Comparison of ENCODE assay signal across 32 mouse cellular contexts in genomic region chr10:117234825-117235224, GRCm38 (mm10). TPM values are rescaled to one million over a fixed set of nuclear protein-coding genes. Genes with fewer than 3 reads are reported as not detected.
DNase-seq lines count a peak whose midpoint lies in the region; ATAC-seq lines count a peak whose summit lies in the region.
"Had no signal": no experiment of that assay in that cellular context is flagged by ENCODE, and none has a peak within 500 bp of the region (broad histone marks: within the 10 kb centered on the region; RNA-seq: fewer than 3 reads in every experiment).

No protein-coding gene starts in this region.

- H3K9ac ChIP-seq in lung, embryonic 15.5 days, result no peak overlapping the region
- no peak overlapping the region for H3K9ac ChIP-seq in forebrain, embryonic 12.5 days
- H3K9ac ChIP-seq: forebrain, postnatal 0 days; heart, embryonic 13.5 days; hindbrain, embryonic 12.5 days; hindbrain, embryonic 15.5 days had no signal

- no peaks in the 10 kb centered on the region for H3K36me3 ChIP-seq in lung, embryonic 15.5 days
- H3K36me3 ChIP-seq in forebrain, embryonic 12.5 days (replicated peaks), result no peaks in the 10 kb centered on the region
- H3K36me3 ChIP-seq: forebrain, embryonic 10.5 days; heart, embryonic 10.5 days; heart, embryonic 13.5 days; hindbrain, embryonic 12.5 days; hindbrain, embryonic 15.5 days had no signal

- DNase-seq in adrenal gland, postnatal 10 days, result peak; percentile 66
- DNase-seq in adrenal gland, adult (ENCODE audit: inconsistent age in 2 of 2, low spot score in 1 of 2), result no peak
- no peak for DNase-seq in lung, postnatal 10 days
- DNase-seq in lung, postnatal 36 days, result peak; percentile 44
- no peak for DNase-seq in lung, postnatal 14 days
- DNase-seq in urinary bladder, adult 2 months (ENCODE audit: low spot score), result no peak
- DNase-seq: cerebellum, adult 18-20 months; cerebellum, adult 9-10 months; cerebellum, postnatal 14 days; forebrain, postnatal 0 days; gastrocnemius, postnatal 25 days; heart, adult 2 months; heart, postnatal 14 days had no signal

- peak overlapping the region; percentile 56; the same call in 1 of the 2 replicates for H3K27ac ChIP-seq in lung, embryonic 15.5 days
- no peak overlapping the region for H3K27ac ChIP-seq in forebrain, embryonic 12.5 days
- H3K27ac ChIP-seq: forebrain, embryonic 10.5 days; heart, adult 2 months; heart, embryonic 10.5 days; heart, embryonic 13.5 days; hindbrain, embryonic 12.5 days; hindbrain, embryonic 15.5 days had no signal

- ATAC-seq in lung, embryonic 15.5 days (ENCODE audit: borderline replicate concordance, extremely low read depth, low FRiP score, low TSS enrichment), result no peak
- ATAC-seq in forebrain, embryonic 12.5 days (ENCODE audit: low FRiP score), result no peak
- ATAC-seq: forebrain, embryonic 14.5 days; forebrain, postnatal 0 days; Patski had no signal

- whole genome bisulfite sequencing in lung, embryonic 15.5 days, result 45% methylated on average over 4 of the region's 4 CpGs
- WGBS in forebrain, embryonic 12.5 days, result 72% methylated on average over 4 of the region's 4 CpGs

- no peaks in the 10 kb centered on the region for H3K27me3 ChIP-seq in lung, embryonic 15.5 days
- H3K27me3 ChIP-seq in forebrain, embryonic 12.5 days, result no peaks in the 10 kb centered on the region
- H3K27me3 ChIP-seq: hindbrain, embryonic 12.5 days; hindbrain, embryonic 15.5 days had no signal

- no peaks in the 10 kb centered on the region for H3K9me3 ChIP-seq in lung, embryonic 15.5 days
- no peaks in the 10 kb centered on the region for H3K9me3 ChIP-seq in forebrain, embryonic 12.5 days
- H3K9me3 ChIP-seq: forebrain, embryonic 10.5 days; heart, embryonic 10.5 days; heart, embryonic 13.5 days; hindbrain, embryonic 12.5 days; hindbrain, embryonic 15.5 days had no signal

- H3K4me2 ChIP-seq in lung, embryonic 15.5 days, result peak overlapping the region; percentile 40; the same call in 1 of the 2 replicates
- H3K4me2 ChIP-seq in forebrain, embryonic 12.5 days, result no peak overlapping the region
- H3K4me2 ChIP-seq: hindbrain, embryonic 12.5 days; hindbrain, embryonic 15.5 days had no signal

- H3K4me3 ChIP-seq in lung, embryonic 15.5 days, result no peak overlapping the region
- H3K4me3 ChIP-seq in forebrain, embryonic 12.5 days (replicated peaks), result no peak overlapping the region
- H3K4me3 ChIP-seq: forebrain, embryonic 10.5 days; heart, adult 2 months; heart, embryonic 10.5 days; heart, embryonic 13.5 days; hindbrain, embryonic 12.5 days; hindbrain, embryonic 15.5 days had no signal

- peaks cover 2% of the 10 kb centered on the region; the same call in 1 of the 2 replicates for H3K4me1 ChIP-seq in lung, embryonic 15.5 days
- H3K4me1 ChIP-seq in forebrain, embryonic 12.5 days, result no peaks in the 10 kb centered on the region
- H3K4me1 ChIP-seq: hindbrain, embryonic 12.5 days; hindbrain, embryonic 15.5 days had no signal

RNA-seq across cellular contexts. Expression of gene 9530003J23Rik, which starts 3.7 kb away (rescaled TPM):
- total RNA-seq in adrenal gland, postnatal 10 days (2021), result not detected
- polyA plus RNA-seq in lung, embryonic 15.5 days (2015; fragmentation: Nextera tagmentation; extraction: Ambion mirVana), result not detected in 2 replicates
- not detected in 2 replicates for polyA plus RNA-seq in forebrain, embryonic 12.5 days (2016; fragmentation: Nextera tagmentation; extraction: Ambion mirVana)
- polyA plus RNA-seq in urinary bladder, adult 2 months (2012; rRNA removed), result not detected in 2 replicates
- total RNA-seq: adrenal gland, adult 18-20 months; adrenal gland, postnatal 36 days; ES-E14; forebrain, postnatal 0 days; gastrocnemius, adult 8-10 months; gastrocnemius, postnatal 25 days; heart, adult 2 months; heart, postnatal 14 days; hematopoietic stem cell, adult 5-6 weeks had no signal
- polyA plus RNA-seq: embryonic facial prominence, embryonic 11.5 days; embryonic facial prominence, embryonic 14.5 days; forebrain, embryonic 10.5 days; forebrain, embryonic 14.5 days; frontal cortex, adult 2 months; heart, adult 2 months; heart, embryonic 10.5 days; heart, embryonic 13.5 days; heart, embryonic 16.5 days; hindbrain, embryonic 12.5 days; hindbrain, embryonic 15.5 days; intestine, embryonic 14.5 days had no signal

RNA-seq across cellular contexts. Expression of gene Yeats4, which starts 10.5 kb away (rescaled TPM):
- 10 to 100 TPM; 42.5 to 47.6 TPM for total RNA-seq in adrenal gland, postnatal 10 days (2021)
- 59.3 and 60.6 TPM in 2 replicates for polyA plus RNA-seq in lung, embryonic 15.5 days (2015; fragmentation: Nextera tagmentation; extraction: Ambion mirVana)
- polyA plus RNA-seq in forebrain, embryonic 12.5 days (2016; fragmentation: Nextera tagmentation; extraction: Ambion mirVana), result 140 and 144 TPM in 2 replicates
- 33.5 and 37.8 TPM in 2 replicates for polyA plus RNA-seq in urinary bladder, adult 2 months (2012; rRNA removed)

RNA-seq across cellular contexts. Expression of gene Lyz2, which starts 47.3 kb away (rescaled TPM):
- 100 to 1,000 TPM; 106 to 122 TPM for total RNA-seq in adrenal gland, postnatal 10 days (2021)
- polyA plus RNA-seq in lung, embryonic 15.5 days (2015; fragmentation: Nextera tagmentation; extraction: Ambion mirVana), result 170 and 197 TPM in 2 replicates
- polyA plus RNA-seq in forebrain, embryonic 12.5 days (2016; fragmentation: Nextera tagmentation; extraction: Ambion mirVana), result 7.7 and 9.1 TPM in 2 replicates
- polyA plus RNA-seq in urinary bladder, adult 2 months (2012; rRNA removed), result 437 and 439 TPM in 2 replicates

RNA-seq across cellular contexts. Expression of gene Lyz1, which starts 57.8 kb away (rescaled TPM):
- 10 to 100 TPM; 12.3 to 13.9 TPM for total RNA-seq in adrenal gland, postnatal 10 days (2021)
- 0.44 and 0.50 TPM in 2 replicates for polyA plus RNA-seq in lung, embryonic 15.5 days (2015; fragmentation: Nextera tagmentation; extraction: Ambion mirVana)
- polyA plus RNA-seq in forebrain, embryonic 12.5 days (2016; fragmentation: Nextera tagmentation; extraction: Ambion mirVana), result not detected in 2 replicates
- polyA plus RNA-seq in urinary bladder, adult 2 months (2012; rRNA removed), result 9.3 and 12.6 TPM in 2 replicates
- total RNA-seq: ES-E14; forebrain, postnatal 0 days; hematopoietic stem cell, adult 5-6 weeks had no signal
- polyA plus RNA-seq: embryonic facial prominence, embryonic 11.5 days; forebrain, embryonic 10.5 days; forebrain, embryonic 14.5 days; hindbrain, embryonic 12.5 days; hindbrain, embryonic 15.5 days had no signal

Comparison
In these comparisons a context has a peak if more than half of its experiments do, and no peak if none do; other contexts are left out.
1. DNase-seq: peak in adrenal gland, postnatal 10 days (single experiment) and lung, postnatal 36 days (single experiment); none in adrenal gland, adult (0 of 2), lung, postnatal 10 days (single experiment), lung, postnatal 14 days (single experiment) and urinary bladder, adult 2 months (single experiment).
2. RNA of gene Lyz2, which starts 47.3 kb away (polyA plus RNA-seq): 437 to 439 TPM in urinary bladder, adult 2 months and 170 to 197 TPM in lung, embryonic 15.5 days; 7.7 to 9.1 TPM in forebrain, embryonic 12.5 days; every median in the first group is over 10 times any median in the second.